Mouse (Mus musculus) hindbrain, postnatal 0 days (tissue): Measurements from ENCODE around the gene Ttll3. TPM values are rescaled to one million over a fixed set of nuclear protein-coding genes. Genes with fewer than 3 reads are reported as not detected.

Experiments used
- ATAC-seq: fragments of 200-750 bp; cut with Nextera tagmentation; 2 replicates; pipeline ENCODE4 v1.8.0; 2017; ENCODE audit warnings: mild to moderate bottlenecking, moderate TSS enrichment, moderate library complexity
- DNase-seq: peaks from one replicate; pipeline ENCODE4 v3.0.0-alpha.2; 2015; ENCODE audit warnings: low spot score
- H3K27ac ChIP-seq: fragments of 300-500 bp; sonication (generic); 2 replicates; pipeline ENCODE4 v1.5.1; 2014; ENCODE audit warnings: mild to moderate bottlenecking
- H3K27me3 ChIP-seq: fragments of 300-500 bp; sonication (generic); 2 replicates; pipeline ENCODE4 v1.6.1; 2014; ENCODE audit warnings: low read length, mixed read lengths; ENCODE audit not compliant: insufficient read depth
- H3K36me3 ChIP-seq: fragments of 300-500 bp; sonication (generic); 2 replicates; pipeline ENCODE4 v1.6.1; 2014; ENCODE audit warnings: low read length, mixed read lengths; ENCODE audit not compliant: insufficient read depth
- H3K4me1 ChIP-seq: fragments of 300-500 bp; sonication (generic); 2 replicates; pipeline ENCODE4 v1.6.1; 2014; ENCODE audit warnings: antibody characterized with exemption, low read length, mixed read lengths; ENCODE audit not compliant: insufficient read depth
- H3K4me2 ChIP-seq: fragments of 300-500 bp; sonication (generic); 2 replicates; pipeline ENCODE4 v1.6.1; 2014; ENCODE audit warnings: low read depth, mild to moderate bottlenecking, low read length, moderate library complexity, mixed read lengths
- H3K4me3 ChIP-seq: fragments of 300-500 bp; sonication (generic); 2 replicates; pipeline ENCODE4 v1.5.1; 2014; ENCODE audit warnings: low read length
- H3K9ac ChIP-seq: fragments of 300-500 bp; sonication (generic); replicated peaks from 2 replicates; pipeline ENCODE4 v1.6.1; 2014; ENCODE audit warnings: mild to moderate bottlenecking, low read length, moderate library complexity, mixed read lengths
- H3K9me3 ChIP-seq: fragments of 300-500 bp; sonication (generic); 2 replicates; pipeline ENCODE4 v1.6.1; 2016; ENCODE audit warnings: low read length, mixed read lengths
- CTCF ChIP-seq: IDR thresholded peaks from 2 replicates; pipeline ENCODE4 v1.5.1; 2016; ENCODE audit warnings: antibody characterized with exemption, control low read depth, low read depth
- WGBS: fragments of 180-500 bp; shearing (Covaris S2); extraction: QIAGEN DNeasy Blood & Tissue Kit; methylation state at CpG from one replicate; pipeline ENCODE4 v1.1.7; 2014; 5-methylcytosine and 5-hydroxymethylcytosine counted together
- polyA plus RNA-seq: library from polyadenylated mRNA; unstranded; fragments of >200 nt; fragmentation: Nextera tagmentation; extraction: Ambion mirVana; gene quantifications from 2 replicates; pipeline ENCODE4 v1.2.1, GENCODE M21; 2015
- total RNA-seq: library from RNA; depleted of rRNA; stranded (reverse); fragments of >200 nt; gene quantifications from 2 replicates; pipeline ENCODE4 v1.2.3, GENCODE M21; 2014

The Ttll3 gene
- total and polyA plus RNA-seq, 2 experiments from 2014 or later = 11.6 to 11.9 TPM

DNA sequence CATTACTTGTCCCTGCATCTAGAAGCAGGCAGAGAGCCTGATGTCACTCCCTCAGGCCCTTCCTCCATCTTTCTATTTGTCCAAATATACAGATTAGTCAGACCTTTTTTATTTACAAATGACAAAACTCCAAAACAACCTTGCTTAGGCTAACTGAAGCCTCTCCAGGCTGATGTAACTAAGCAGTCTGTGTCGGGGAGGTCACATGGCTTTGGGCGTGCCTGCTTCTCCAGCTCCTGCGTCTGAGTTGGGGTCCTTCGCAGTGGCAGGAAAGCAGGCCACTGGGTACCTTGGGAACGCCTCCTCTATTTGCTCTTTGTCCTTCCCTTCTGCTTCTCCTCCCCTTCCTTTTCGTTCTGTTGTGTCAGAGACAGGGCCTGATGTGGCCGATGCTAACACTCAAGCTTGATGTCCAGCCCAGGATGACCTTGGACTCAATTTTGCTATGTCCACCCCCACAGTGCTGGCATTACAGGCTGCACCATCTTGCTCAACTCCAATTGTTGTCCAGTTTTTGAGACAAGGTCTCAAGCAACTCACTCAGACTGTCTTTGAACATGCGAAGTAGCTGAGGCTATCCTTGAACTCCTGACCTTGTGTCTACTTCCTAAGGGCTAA lies 24.4 kb upstream of the Ttll3 start:
- Histone ChIP-seq H3K4me1 (no peaks in the 10 kb centered on the region), H3K4me2 (no peak overlapping the region), H3K27ac (no peak overlapping the region), H3K36me3 (peaks cover 22% of the 10 kb centered on the region), H3K4me3 (no peak overlapping the region), H3K9ac (no peak overlapping the region), H3K27me3 (no peaks in the 10 kb centered on the region), H3K9me3 (no peaks in the 10 kb centered on the region)
- DNase-seq (no peak), ATAC-seq (no peak)
- WGBS = 64% methylated on average over 8 of the region's 8 CpGs
- no peak for TF ChIP-seq CTCF

DNA sequence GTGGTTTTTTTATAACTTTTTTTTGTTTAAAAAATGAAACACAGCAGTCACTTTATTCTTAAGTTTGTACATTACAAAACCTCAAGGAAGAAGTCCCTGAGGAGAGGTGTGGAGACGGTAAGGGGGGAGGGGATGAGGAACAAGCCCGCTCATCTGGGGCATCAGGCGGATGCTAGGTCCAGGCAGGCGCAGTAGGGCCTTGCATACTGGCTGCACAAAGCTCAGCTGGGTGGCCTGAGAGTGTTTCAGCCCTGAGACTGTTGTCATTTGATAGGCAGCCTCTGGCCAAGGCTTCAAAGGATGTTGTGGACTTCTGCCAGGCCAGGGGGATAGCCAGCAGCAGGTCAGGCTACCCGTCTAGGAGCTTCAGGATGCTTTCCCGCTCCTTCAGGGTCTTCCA lies 22.4 kb upstream of the Ttll3 start:
- Histone ChIP-seq H3K9ac (no peak overlapping the region), H3K9me3 (no peaks in the 10 kb centered on the region), H3K4me2 (no peak overlapping the region), H3K27me3 (no peaks in the 10 kb centered on the region), H3K36me3 (peaks cover 41% of the 10 kb centered on the region), H3K4me3 (no peak overlapping the region), H3K4me1 (no peaks in the 10 kb centered on the region), H3K27ac (no peak overlapping the region)
- TF ChIP-seq CTCF = no peak
- WGBS = 79% methylated on average over 6 of the region's 6 CpGs
- ATAC-seq = no peak
- DNase-seq = no peak

DNA sequence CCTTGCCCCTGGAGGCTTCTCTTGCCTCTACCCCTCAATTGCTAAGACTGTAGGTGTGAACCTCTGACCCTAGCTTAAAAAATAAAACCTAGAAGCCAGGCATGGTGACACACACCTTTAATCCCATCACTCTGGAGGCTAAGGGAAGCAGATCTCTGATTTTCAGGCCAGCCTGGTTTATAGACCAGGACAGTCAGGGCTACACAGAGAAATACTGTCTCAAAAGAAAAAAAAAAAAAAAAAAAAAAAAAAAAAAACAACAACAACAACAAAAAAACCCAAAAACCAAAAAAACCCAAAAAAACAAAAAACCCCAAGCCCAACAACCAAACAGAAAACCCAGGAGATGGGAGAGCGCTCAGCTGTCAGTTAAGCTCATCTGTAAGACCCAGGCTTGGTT lies 21.5 kb upstream of the Ttll3 start:
- Histone ChIP-seq H3K4me3 (no peak overlapping the region), H3K4me2 (no peak overlapping the region), H3K27me3 (no peaks in the 10 kb centered on the region), H3K9me3 (no peaks in the 10 kb centered on the region), H3K9ac (no peak overlapping the region), H3K4me1 (no peaks in the 10 kb centered on the region), H3K36me3 (peaks cover 50% of the 10 kb centered on the region), H3K27ac (no peak overlapping the region)
- DNase-seq (no peak), ATAC-seq (no peak)
- 100% methylated on average over 1 of the region's 1 CpGs for WGBS
- TF ChIP-seq CTCF = no peak

DNA sequence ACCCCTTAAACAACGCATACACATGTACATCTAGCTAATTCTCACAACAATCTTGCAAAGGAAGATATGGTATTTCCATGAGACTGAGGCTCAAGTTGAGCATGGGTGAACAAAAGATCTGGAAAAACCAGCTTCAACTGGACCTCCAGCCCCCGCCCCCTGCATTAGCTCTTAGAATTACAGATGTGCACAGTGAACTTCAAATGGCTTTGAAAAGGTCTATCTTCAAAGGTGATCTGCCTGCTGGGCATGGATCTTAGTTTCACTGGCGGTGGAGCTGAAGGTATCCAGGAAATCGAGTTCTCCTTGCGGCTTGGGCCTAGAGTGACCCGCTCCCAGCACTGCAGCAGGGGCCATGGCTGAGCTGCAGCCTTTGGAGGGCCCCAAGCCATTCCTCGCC lies 20.9 kb upstream of the Ttll3 start:
- no peaks in the 10 kb centered on the region for H3K4me1 ChIP-seq
- H3K36me3 ChIP-seq = peaks cover 54% of the 10 kb centered on the region
- ATAC-seq (no peak), DNase-seq (no peak)
- TF ChIP-seq CTCF = no peak
- H3K27ac ChIP-seq = peak overlapping the region; percentile 48; the same call in 1 of the 2 replicates
- H3K27me3 ChIP-seq = no peaks in the 10 kb centered on the region
- WGBS = 84% methylated on average over 7 of the region's 7 CpGs
- no peak overlapping the region for H3K9ac ChIP-seq
- H3K9me3 ChIP-seq = no peaks in the 10 kb centered on the region
- no peak overlapping the region for H3K4me3 ChIP-seq
- H3K4me2 ChIP-seq = no peak overlapping the region

DNA sequence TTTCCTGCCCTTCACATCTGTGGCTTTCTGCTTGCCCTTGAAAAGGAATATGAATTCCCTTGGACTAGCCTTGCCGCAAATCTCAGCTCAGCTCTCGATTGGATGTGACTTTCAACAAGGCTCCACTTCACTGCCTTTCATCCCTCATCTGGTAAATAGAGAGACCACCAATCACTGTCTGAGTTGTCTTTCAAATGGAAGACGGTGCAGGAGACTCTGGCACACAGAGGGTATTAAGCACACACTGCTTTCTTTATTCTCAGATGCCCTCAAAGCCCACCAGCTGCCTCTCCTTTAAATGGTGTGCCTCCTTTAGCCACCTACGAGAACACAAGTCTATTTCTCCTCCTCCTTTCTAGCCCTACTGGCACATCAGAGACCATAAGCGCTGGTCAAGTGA lies 20.5 kb upstream of the Ttll3 start:
- TF ChIP-seq CTCF = no peak
- peak; percentile 31 for DNase-seq
- H3K4me3 ChIP-seq = no peak overlapping the region
- no peak overlapping the region for H3K4me2 ChIP-seq
- H3K27ac ChIP-seq = no peak overlapping the region
- no peaks in the 10 kb centered on the region for H3K9me3 ChIP-seq
- peak; percentile 68 for ATAC-seq
- peaks cover 59% of the 10 kb centered on the region for H3K36me3 ChIP-seq
- H3K9ac ChIP-seq = no peak overlapping the region
- no peaks in the 10 kb centered on the region for H3K27me3 ChIP-seq
- H3K4me1 ChIP-seq = no peaks in the 10 kb centered on the region
- WGBS = 65% methylated on average over 5 of the region's 5 CpGs

DNA sequence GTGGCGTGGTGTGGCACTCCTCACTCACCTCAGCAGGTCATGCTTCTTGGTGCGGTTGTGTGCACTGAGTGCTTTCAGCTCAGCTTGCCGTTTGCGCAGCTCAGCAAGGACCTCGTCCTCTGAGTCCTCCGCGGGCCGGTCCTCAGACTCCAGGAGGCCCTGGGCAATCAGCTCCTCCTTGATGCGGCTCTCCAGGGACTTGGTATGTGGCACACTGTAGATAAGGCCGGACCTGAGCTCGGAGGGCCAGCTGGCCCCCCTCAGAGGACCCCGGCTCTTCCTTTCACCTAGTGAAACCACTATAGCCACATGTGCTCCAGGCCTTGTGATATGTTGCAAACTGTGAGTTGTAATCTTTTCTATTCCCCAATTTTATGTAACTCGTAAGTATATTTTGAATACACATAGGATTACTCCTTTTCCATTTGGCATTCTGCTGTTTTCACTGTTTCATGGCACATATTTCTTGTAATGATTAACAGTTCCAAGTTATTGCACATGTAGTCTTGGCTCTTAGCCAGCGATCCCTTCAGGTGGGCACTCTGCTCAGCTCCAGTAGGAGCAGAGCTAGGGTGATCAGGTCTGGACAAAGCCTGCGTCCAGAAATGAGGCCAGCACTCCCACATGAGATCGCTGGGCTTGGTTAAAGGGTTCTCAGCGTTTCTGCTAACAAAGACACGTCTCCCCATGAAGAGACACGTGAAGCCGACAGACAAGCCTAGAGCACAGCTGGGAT lies 18.7 kb upstream of the Ttll3 start:
- H3K4me2 ChIP-seq = no peak overlapping the region
- H3K27me3 ChIP-seq = no peaks in the 10 kb centered on the region
- H3K4me1 ChIP-seq = no peaks in the 10 kb centered on the region
- H3K9ac ChIP-seq = no peak overlapping the region
- no peak overlapping the region for H3K27ac ChIP-seq
- peaks cover 74% of the 10 kb centered on the region for H3K36me3 ChIP-seq
- DNase-seq = no peak
- no peaks in the 10 kb centered on the region for H3K9me3 ChIP-seq
- WGBS = 95% methylated on average over 20 of the region's 20 CpGs
- no peak overlapping the region for H3K4me3 ChIP-seq
- TF ChIP-seq CTCF = no peak
- no peak for ATAC-seq

DNA sequence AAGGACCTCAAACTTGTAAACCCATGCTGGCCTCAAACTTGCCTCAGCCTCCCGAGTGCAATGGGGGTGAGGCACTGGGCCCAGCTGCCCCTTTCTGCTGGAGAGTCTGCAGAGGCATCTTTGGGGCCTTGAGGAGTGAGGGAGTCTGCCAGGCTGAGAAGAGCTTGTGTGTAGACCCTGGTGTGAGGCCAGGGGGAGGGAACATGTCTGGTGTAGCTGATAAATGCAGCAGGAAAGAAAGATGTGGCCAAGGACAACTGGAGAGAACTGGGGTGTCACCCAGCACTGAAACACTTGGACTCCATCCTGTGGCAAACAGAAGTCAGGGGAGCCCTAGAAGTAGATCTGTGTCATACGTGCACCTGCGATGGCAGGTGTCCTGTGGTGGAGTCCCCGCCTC lies 15.6 kb upstream of the Ttll3 start:
- H3K36me3 ChIP-seq = peaks cover 68% of the 10 kb centered on the region
- H3K4me2 ChIP-seq = no peak overlapping the region
- 94% methylated on average over 4 of the region's 4 CpGs for WGBS
- no peak for TF ChIP-seq CTCF
- DNase-seq (no peak), ATAC-seq (no peak)
- no peaks in the 10 kb centered on the region for H3K9me3 ChIP-seq
- H3K4me1 ChIP-seq = peaks cover 6% of the 10 kb centered on the region; the same call in 1 of the 2 replicates
- H3K27ac ChIP-seq = no peak overlapping the region
- H3K27me3 ChIP-seq = no peaks in the 10 kb centered on the region
- H3K9ac ChIP-seq = no peak overlapping the region
- no peak overlapping the region for H3K4me3 ChIP-seq
